Mouse (Mus musculus) CH12.LX (cell line): ENCODE results near the gene Ttc9c. TPM values are rescaled to one million over a fixed set of nuclear protein-coding genes. Genes with fewer than 3 reads are reported as not detected.
A peak's percentile ranks its signal among the peaks of the same experiment; 100 is the strongest.

Experiments used
- DNase-seq: peaks from one replicate; pipeline ENCODE4 v3.0.0-alpha.2; 2013; ENCODE audit errors: extremely low read depth
- H3K27ac ChIP-seq: 2 replicates; pipeline ENCODE4 v1.5.1; 2012; ENCODE audit warnings: low read depth, mild to moderate bottlenecking, control low read depth, moderate library complexity; ENCODE audit not compliant: insufficient read depth
- H3K27me3 ChIP-seq: replicated peaks from 2 replicates; pipeline ENCODE3; 2012; ENCODE audit warnings: inconsistent platforms
- H3K36me3 ChIP-seq, 2 experiments: replicated peaks in 1 of 2; 2 replicates each; pipeline versions ENCODE3 to v1.6.1; 2012; ENCODE audit warnings: inconsistent platforms in 1 of 2, low read length in 1 of 2, mild to moderate bottlenecking in 1 of 2, mixed read lengths in 1 of 2, moderate library complexity in 1 of 2; ENCODE audit not compliant: control insufficient read depth in 1 of 2, insufficient read depth in 1 of 2
- H3K4me1 ChIP-seq, 2 experiments: 2 replicates each; pipeline ENCODE4 v1.6.1; 2012; ENCODE audit warnings: inconsistent platforms in 1 of 2, moderate library complexity in 1 of 2; ENCODE audit not compliant: insufficient read depth in 2 of 2, control insufficient read depth in 1 of 2
- H3K4me2 ChIP-seq: 2 replicates; pipeline ENCODE4 v1.6.1; 2012; ENCODE audit warnings: low read depth, mild to moderate bottlenecking, control low read depth; ENCODE audit not compliant: poor library complexity, insufficient read depth, severe bottlenecking
- H3K4me3 ChIP-seq, 3 experiments: fragments of 150-350 bp in 1 of 3; sonication (generic) in 1 of 3; replicated peaks in 1 of 3; 2 replicates each; pipeline versions ENCODE3 to v1.5.1; 2011 to 2012; ENCODE audit warnings: low read depth in 2 of 3, low read length in 2 of 3, mild to moderate bottlenecking in 2 of 3, moderate library complexity in 2 of 3, control low read depth in 1 of 3, improper control_type of control experiment in 1 of 3, inconsistent platforms in 1 of 3, mixed read lengths in 1 of 3; ENCODE audit not compliant: poor library complexity in 1 of 3
- H3K79me2 ChIP-seq: replicated peaks from 2 replicates; pipeline ENCODE4 v1.6.1; 2012; ENCODE audit warnings: mild to moderate bottlenecking, moderate library complexity; ENCODE audit not compliant: control insufficient read depth, poor library complexity, insufficient read depth, severe bottlenecking; ENCODE audit errors: extremely low read depth
- H3K9ac ChIP-seq: 2 replicates; pipeline ENCODE4 v1.6.1; 2012; ENCODE audit warnings: low read depth, mild to moderate bottlenecking, control low read depth, moderate library complexity; ENCODE audit not compliant: insufficient read depth
- H3K9me3 ChIP-seq: replicated peaks from 2 replicates; pipeline ENCODE3; 2012; ENCODE audit warnings: low read length, inconsistent platforms, mixed read lengths
- BHLHE40 ChIP-seq: IDR thresholded peaks from 2 replicates; pipeline ENCODE4 v1.6.1; 2011; ENCODE audit warnings: mild to moderate bottlenecking, low read depth, low read length, improper control_type of control experiment
- CHD1 ChIP-seq: IDR thresholded peaks from 2 replicates; pipeline ENCODE4 v1.6.1; 2012; ENCODE audit warnings: low read depth, low read length, improper control_type of control experiment, inconsistent platforms
- CTCF ChIP-seq, 2 experiments: IDR thresholded peaks in 1 of 2; conservative IDR thresholded peaks in 1 of 2; 2 replicates each; pipeline ENCODE4 v1.5.1; 2011 to 2012; ENCODE audit warnings: low read depth in 2 of 2, low read length in 2 of 2, improper control_type of control experiment in 1 of 2, inconsistent platforms in 1 of 2, mild to moderate bottlenecking in 1 of 2, moderate library complexity in 1 of 2
- ETS1 ChIP-seq: conservative IDR thresholded peaks from 2 replicates; pipeline ENCODE4 v1.6.1; 2012; ENCODE audit warnings: low read depth, mild to moderate bottlenecking, inconsistent platforms, low read length, improper control_type of control experiment, moderate library complexity
- JUN ChIP-seq: IDR thresholded peaks from 2 replicates; pipeline ENCODE4 v1.6.1; 2011; ENCODE audit warnings: low read depth, mild to moderate bottlenecking, low read length, improper control_type of control experiment, moderate library complexity; ENCODE audit not compliant: insufficient read depth
- MAFK ChIP-seq: IDR thresholded peaks from 2 replicates; pipeline ENCODE4 v1.6.1; 2011; ENCODE audit warnings: low read length, improper control_type of control experiment; ENCODE audit not compliant: insufficient replicate concordance
- MAX ChIP-seq: IDR thresholded peaks from 2 replicates; pipeline ENCODE4 v1.6.1; 2011; ENCODE audit warnings: low read length, improper control_type of control experiment
- MAZ ChIP-seq: IDR thresholded peaks from 2 replicates; pipeline ENCODE4 v1.6.1; 2012; ENCODE audit warnings: low read depth, mild to moderate bottlenecking, inconsistent platforms, low read length, improper control_type of control experiment, moderate library complexity
- MEF2A ChIP-seq: IDR thresholded peaks from 2 replicates; pipeline ENCODE4 v1.6.1; 2014; ENCODE audit warnings: low read depth, mild to moderate bottlenecking, inconsistent platforms, low read length, improper control_type of control experiment, borderline replicate concordance
- MYC ChIP-seq: IDR thresholded peaks from 2 replicates; pipeline ENCODE4 v1.6.1; 2011; ENCODE audit warnings: low read depth, mild to moderate bottlenecking, improper control_type of control experiment, low read length
- PAX5 ChIP-seq: IDR thresholded peaks from 2 replicates; pipeline ENCODE4 v1.6.1; 2012; ENCODE audit warnings: low read length, inconsistent platforms, mixed read lengths
- RAD21 ChIP-seq: IDR thresholded peaks from 2 replicates; pipeline ENCODE4 v1.6.1; 2011; ENCODE audit warnings: low read depth, mild to moderate bottlenecking, low read length, improper control_type of control experiment, moderate library complexity
- SIN3A ChIP-seq: IDR thresholded peaks from 2 replicates; pipeline ENCODE4 v1.6.1; 2012; ENCODE audit warnings: low read length, improper control_type of control experiment, inconsistent platforms
- SMC3 ChIP-seq: IDR thresholded peaks from 2 replicates; pipeline ENCODE4 v1.6.1; 2011; ENCODE audit warnings: low read depth, low read length, improper control_type of control experiment
- USF1 ChIP-seq: IDR thresholded peaks from 2 replicates; pipeline ENCODE4 v1.6.1; 2014; ENCODE audit warnings: low read depth, mild to moderate bottlenecking, inconsistent platforms, low read length, improper control_type of control experiment
- ZKSCAN1 ChIP-seq: IDR thresholded peaks from 2 replicates; pipeline ENCODE4 v1.6.1; 2012; ENCODE audit warnings: low read depth, inconsistent platforms, low read length, improper control_type of control experiment, borderline replicate concordance
- dilution Hi-C: fragments of 300-500 bp; cut with MboI; formaldehyde crosslinking; loops from 2 replicates; pipeline ENCODE4 v1.14.3; 2020; ENCODE audit warnings: low sequenced_read_pairs; ENCODE audit not compliant: extremely low pct_unique_long_range_greater_than_20kb, extremely low pct_ligation_motif_present
- in situ Hi-C: fragments of 300-500 bp; cut with MboI; formaldehyde crosslinking; loops from 3 replicates; pipeline ENCODE4 v1.14.3; 2019; ENCODE audit warnings: low sequenced_read_pairs, low pct_ligation_motif_present, low pct_unique_long_range_greater_than_20kb, mixed read lengths
- polyA plus RNA-seq: library from polyadenylated mRNA; unstranded; fragments of >175 nt; gene quantifications from 2 replicates; pipeline ENCODE4 v1.2.1, GENCODE M21; 2012; ENCODE audit warnings: low read depth; ENCODE audit not compliant: insufficient read length
- total RNA-seq, 2 experiments: library from RNA; depleted of rRNA; stranded (reverse); fragments of 300-350 nt in 1 of 2; fragments of >200 nt in 1 of 2; gene quantifications; 2 replicates each; pipeline ENCODE4 v1.2.3; 2012 to 2014

Gene Ttc9c
- total and polyA plus RNA-seq, 3 experiments: 42.0 to 56.5 (median 44.7) TPM

- Histone ChIP-seq H3K27ac (no peak overlapping the region), H3K4me1 (no peaks in the 10 kb centered on the region; a peak in 1 of 4 replicates), H3K4me2 (no peak overlapping the region), H3K9me3 (no peaks in the 10 kb centered on the region), H3K4me3 (no peak overlapping the region), H3K27me3 (no peaks in the 10 kb centered on the region), H3K79me2 (no peaks in the 10 kb centered on the region), H3K36me3 (no peaks in the 10 kb centered on the region), H3K9ac (no peak overlapping the region)
- in situ Hi-C loops: loop anchor here (5.0 kb wide), 1 partner anchor 245 kb away; no protein-coding TSS in a partner anchor
- TF ChIP-seq USF1 (peak; percentile 25; the same call in 1 of the 2 replicates), SIN3A (0 out of 2 replicates have a peak, but pooled peaks have one; percentile 28), PAX5 (no peak), CTCF (conservative IDR thresholded peaks at IDR 0.05 in 1 of 2, IDR thresholded peaks at IDR 0.05 in 1 of 2; ENCODE audit: low read depth in 2 of 2, low read length in 2 of 2) (peak; percentile 34 to 73; a peak in 3 of 4 replicates), MAX (0 out of 2 replicates have a peak, but pooled peaks have one; percentile 23), MYC (peak; percentile 79), BHLHE40 (peak; percentile 62), CHD1 (no peak), RAD21 (peak; percentile 67), ETS1 (no peak), MAFK (peak; percentile 98), SMC3 (peak; percentile 49), JUN (no peak)
- DNase-seq: no peak
- dilution Hi-C loops: no loop called here
These were observed 38.6 kb upstream of the Ttc9c start for GRCm38 (mm10) chr19:8857689-8858088.

- no peak for DNase-seq
- Histone ChIP-seq H3K27me3 (no peaks in the 10 kb centered on the region), H3K4me2 (no peak overlapping the region), H3K4me3 (no peak overlapping the region), H3K9me3 (no peaks in the 10 kb centered on the region), H3K36me3 (peaks cover 5 to 13% of the 10 kb centered on the region in 2 experiments), H3K9ac (no peak overlapping the region), H3K79me2 (no peaks in the 10 kb centered on the region), H3K27ac (no peak overlapping the region), H3K4me1 (no peaks in the 10 kb centered on the region)
- TF ChIP-seq MAZ: no peak
- no peak for TF ChIP-seq MEF2A
- no peak for TF ChIP-seq ZKSCAN1
- in situ Hi-C loops (no loop called here), dilution Hi-C loops (no loop called here)
These were observed 34.0 kb upstream of the Ttc9c start for GRCm38 (mm10) chr19:8853117-8853516.
